Mouse (Mus musculus) cerebellum, adult (tissue): ENCODE results near the gene Atp1a1.
A peak's percentile ranks its signal among the peaks of the same experiment; 100 is the strongest.

Source experiments
- ATAC-seq: cut with Nextera tagmentation; 2 replicates; pipeline ENCODE4 v1.9.2; 2017; ENCODE audit warnings: mild to moderate bottlenecking, moderate library complexity, mixed read lengths; ENCODE audit not compliant: insufficient number of reproducible peaks, low FRiP score, low TSS enrichment

Gene Atp1a1

GRCm38 (mm10) chr3:101615856-101616255 is 11.4 kb upstream of the Atp1a1 start:
- no peak for ATAC-seq

GRCm38 (mm10) chr3:101611813-101612491 is 7.5 kb upstream of the Atp1a1 start:
- 0 out of 2 replicates have a peak, but pooled peaks have one; percentile 23 for ATAC-seq

GRCm38 (mm10) chr3:101611012-101611812 is 6.7 kb upstream of the Atp1a1 start:
- no peak for ATAC-seq

- no peak for ATAC-seq
These were observed 4.8 kb upstream of the Atp1a1 start for GRCm38 (mm10) chr3:101609302-101609701.

- ATAC-seq, result no peak
These were observed 2.5 kb upstream of the Atp1a1 start for GRCm38 (mm10) chr3:101606861-101607455.

GRCm38 (mm10) chr3:101605721-101606120 is 1.2 kb upstream of the Atp1a1 start:
- no peak for ATAC-seq

- no peak for ATAC-seq
These were observed 807 bp upstream of the Atp1a1 start for GRCm38 (mm10) chr3:101605291-101605690.

- peak; percentile 60 for ATAC-seq
These were observed 579 bp downstream of the Atp1a1 start for GRCm38 (mm10) chr3:101603661-101604549.

GRCm38 (mm10) chr3:101603194-101603593 is 1.3 kb downstream of the Atp1a1 start:
- no peak for ATAC-seq

- ATAC-seq, result no peak
These were observed 1.9 kb downstream of the Atp1a1 start for GRCm38 (mm10) chr3:101602511-101603055.

- ATAC-seq, result no peak
These were observed 2.8 kb downstream of the Atp1a1 start for GRCm38 (mm10) chr3:101601687-101602086.

GRCm38 (mm10) chr3:101601003-101601525 is 3.4 kb downstream of the Atp1a1 start:
- ATAC-seq, result no peak

GRCm38 (mm10) chr3:101599920-101600741 is 4.4 kb downstream of the Atp1a1 start:
- ATAC-seq, result no peak

- ATAC-seq, result no peak
These were observed 5.1 kb downstream of the Atp1a1 start for GRCm38 (mm10) chr3:101599191-101599919.

- no peak for ATAC-seq
These were observed 6.1 kb downstream of the Atp1a1 start for GRCm38 (mm10) chr3:101598231-101598905.

- ATAC-seq, result no peak
These were observed 7.0 kb downstream of the Atp1a1 start for GRCm38 (mm10) chr3:101597317-101598096.

- no peak for ATAC-seq
These were observed 7.8 kb downstream of the Atp1a1 start for GRCm38 (mm10) chr3:101596686-101597085.
